Mouse (Mus musculus) adrenal gland, adult (tissue): ENCODE data around the gene Pbxip1.

Experiments
- DNase-seq, 2 experiments: peaks; one replicate each; pipeline ENCODE4 v3.0.0; 2022 to 2023; ENCODE audit warnings: low spot score in 1 of 2; ENCODE audit not compliant: inconsistent age in 2 of 2

Pbxip1 gene

DNA sequence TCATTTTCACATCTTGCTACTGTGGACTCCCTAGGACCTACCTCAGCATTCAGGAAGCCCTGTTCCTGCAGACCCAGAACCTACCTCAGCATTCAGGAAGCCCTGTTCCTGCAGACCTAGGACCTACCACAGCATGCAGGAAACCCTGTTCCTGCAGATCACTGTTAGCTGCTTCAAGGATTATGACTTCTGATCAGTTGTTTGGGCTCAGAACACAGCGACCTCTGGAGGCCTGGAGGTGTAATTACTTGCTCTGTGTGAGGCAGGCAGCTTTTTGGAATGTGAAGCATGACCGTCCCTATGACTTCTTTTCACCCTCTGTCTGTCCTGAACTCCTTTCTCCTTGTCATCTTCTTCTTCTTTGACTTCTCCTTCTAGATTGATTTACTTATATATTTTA lies 45.0 kb downstream of the Pbxip1 start:
- peak in 1 of 2 experiments; percentile 31 for DNase-seq

DNA sequence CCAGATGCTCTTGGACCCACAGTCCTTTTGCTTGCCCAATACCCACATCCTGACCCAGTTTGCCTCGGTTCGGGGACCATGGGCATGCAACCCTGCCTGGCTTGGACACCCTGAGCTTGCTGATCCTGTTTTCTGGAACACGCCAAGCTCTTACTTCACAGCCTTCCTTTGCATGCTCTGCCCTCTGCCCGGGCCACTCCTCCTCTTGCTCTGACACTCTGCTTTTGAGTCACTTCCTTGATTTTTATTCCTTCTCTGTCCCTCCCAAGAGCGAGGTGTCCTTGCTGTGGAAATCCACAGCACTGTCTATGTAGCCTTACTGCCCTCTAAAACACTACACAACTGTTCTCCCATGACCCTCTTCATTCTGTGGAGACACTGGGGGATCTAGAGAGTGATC lies 45.7 kb downstream of the Pbxip1 start:
- peak in 1 of 2 experiments; percentile 38 for DNase-seq

DNA sequence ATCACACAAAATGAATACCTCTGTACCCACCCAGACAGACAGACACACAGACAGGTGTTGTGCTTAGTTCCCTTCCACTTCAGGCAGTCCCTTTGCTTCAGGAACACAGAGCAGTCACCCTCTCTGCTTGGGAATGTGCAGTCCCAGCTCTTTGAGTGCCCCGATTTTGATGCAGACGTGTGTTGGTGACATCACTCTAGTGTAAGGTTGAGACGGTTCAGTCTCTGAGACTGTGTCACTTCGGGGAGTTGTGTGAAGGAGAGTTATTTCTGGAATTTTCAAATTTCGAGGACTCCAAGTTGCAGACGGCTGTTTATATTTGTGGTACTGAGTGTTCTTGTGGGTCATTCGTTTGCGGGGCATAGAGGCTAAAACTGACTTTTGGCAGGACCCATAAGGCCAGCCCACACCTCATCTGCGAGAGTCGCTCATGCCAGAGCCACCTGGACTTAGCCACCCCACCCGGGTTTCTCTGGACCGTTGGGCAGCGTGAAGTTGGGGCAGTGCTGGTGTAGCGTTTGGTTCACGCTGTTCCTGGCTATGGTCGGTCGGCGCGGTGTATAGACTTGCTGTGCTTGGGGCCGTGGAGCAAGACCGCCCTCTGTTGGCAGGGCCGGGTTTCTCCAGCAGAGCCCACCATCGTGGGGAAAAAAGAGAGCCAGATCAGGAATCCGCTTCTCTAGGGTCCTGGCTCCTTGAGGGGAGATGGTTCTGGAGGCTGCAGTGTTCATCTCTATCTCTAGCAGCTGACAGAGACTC lies 48.4 kb downstream of the Pbxip1 start:
- DNase-seq: peak; percentile 76 to 90

DNA sequence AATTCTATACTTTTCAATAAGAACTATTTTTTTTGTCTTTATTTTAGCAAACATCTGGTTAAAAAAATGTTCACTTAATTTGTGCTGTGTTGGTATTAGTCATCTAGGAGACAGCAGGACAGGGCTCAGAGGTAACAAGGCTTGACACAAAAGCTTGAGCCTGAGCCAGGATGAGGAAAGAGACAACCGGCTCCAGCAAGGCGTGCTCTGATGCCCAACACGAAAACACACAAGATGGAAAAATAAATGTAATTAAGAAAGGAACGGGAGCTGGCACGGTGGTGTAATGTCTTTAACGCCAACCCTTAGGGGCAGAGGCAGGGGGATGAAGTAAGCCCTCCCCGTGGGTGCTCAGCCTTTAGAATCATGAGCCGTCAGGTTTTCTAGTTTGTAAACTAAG lies 49.6 kb downstream of the Pbxip1 start:
- no peak for DNase-seq

DNA sequence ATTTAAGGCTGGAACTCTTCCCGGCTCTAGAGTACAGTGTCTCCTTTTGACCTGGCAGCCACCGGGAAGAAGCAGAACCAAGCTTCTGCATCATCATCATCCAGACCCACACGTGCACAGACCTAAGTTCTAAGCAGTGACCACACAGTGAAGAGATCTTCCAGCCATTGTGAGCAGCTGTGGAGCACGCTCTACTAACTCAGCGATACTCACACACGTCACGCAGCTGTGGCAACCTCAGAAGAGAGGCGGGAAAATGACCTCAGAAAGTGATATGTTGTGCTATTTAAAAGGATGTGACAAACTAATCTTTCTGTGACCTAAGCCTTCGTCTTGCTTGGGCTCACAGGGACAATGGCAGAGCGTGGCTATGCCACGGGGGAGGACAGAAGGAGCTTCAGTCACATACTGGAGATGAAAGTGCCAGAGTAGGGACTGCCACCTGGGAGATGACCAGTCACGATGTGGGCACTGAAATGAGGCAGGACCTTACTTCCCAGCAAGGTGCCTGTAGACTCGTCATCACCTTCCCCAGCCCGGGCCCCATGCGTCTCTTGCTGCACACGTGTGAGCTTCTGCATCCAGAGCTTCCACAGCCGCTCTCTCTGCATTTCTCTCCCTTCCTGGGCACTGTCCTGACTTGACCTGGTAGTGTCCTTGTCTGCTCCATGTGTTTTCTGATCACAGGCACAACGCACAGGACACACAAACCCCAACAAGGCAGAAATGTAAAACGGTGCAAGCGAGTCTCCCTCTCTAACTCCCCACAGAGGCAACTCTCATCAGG lies 50.6 kb downstream of the Pbxip1 start:
- no peak for DNase-seq

DNA sequence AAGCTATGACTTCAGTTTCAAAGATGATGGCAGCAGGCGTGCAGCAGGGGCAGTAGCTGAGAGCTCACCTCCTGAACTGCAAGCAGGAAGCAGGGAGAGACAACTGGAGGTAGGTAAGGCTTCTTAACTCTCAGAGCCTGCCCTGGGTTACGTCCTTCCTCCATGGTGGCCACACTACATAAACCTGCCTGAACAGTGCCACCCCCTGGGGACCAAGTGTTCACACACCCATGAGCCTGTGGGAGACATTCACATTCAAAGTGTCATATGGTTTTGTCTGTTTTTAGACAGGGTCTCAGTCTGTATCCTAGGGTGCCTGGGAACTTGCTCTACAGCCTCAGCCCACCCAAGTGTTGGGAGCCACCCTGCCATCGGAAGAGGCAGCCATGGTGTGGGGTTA lies 54.3 kb downstream of the Pbxip1 start:
- no peak for DNase-seq

DNA sequence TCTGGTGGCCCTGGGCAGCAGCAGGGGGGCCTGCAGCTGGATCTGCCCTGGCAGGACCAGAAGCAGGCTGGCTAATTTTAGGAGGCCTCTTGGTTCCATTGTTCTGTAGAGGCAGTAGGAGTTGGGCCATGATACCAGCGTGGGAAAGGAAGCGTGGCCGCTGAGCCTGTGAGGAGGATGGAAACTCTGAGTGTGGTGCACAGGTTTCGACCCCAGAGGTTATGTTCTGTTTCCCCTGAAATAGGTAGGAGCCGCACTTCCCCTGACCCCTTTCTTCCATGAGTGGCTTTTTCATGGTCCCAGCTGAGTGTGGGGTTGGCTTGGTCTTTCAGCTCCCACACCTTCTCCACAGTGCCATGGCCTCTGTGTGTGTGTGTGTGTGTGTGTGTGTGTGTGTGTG lies 55.1 kb downstream of the Pbxip1 start:
- DNase-seq: no peak

DNA sequence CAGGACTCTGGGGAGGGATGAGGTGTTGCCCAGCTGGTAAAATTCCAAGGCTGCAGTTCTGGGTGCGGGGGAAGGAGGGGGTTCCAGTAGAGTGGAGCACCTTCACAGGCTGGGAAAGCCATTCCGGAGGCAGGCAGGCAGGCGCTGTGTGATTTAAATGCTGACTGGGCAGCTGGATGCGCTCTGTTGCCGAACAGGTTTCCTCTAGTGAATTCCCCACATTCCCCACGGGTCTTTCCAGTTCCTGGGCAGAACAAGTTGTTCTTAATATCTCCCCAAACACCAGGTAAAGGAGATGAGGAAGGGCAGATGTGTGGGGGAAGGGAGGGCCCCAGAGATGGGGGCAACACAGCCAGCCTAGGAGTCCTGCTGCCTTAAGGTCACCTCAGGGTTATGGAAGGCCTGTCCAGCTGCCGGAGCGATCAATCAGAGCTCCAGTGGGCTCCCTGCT lies 56.2 kb downstream of the Pbxip1 start:
- DNase-seq: no peak

DNA sequence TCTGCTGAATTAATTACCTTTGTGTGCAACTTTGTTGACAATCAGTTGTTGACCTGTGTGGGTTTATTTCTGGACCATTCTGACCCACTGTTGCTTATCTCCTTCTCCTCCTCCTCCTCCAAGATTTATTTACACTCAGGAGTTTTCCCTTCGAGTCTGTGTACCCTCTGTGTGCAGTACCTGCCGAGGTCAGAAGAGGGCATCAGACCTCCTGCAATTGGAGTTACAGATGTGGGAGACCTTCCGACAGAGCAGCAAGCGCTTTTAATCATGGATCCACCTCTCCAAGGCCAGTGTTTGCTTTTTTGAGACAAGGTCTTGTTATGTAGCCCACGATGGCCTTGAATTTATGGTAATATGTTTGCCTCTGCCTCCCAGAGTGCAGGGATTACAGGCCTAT lies 58.1 kb downstream of the Pbxip1 start:
- no peak for DNase-seq

DNA sequence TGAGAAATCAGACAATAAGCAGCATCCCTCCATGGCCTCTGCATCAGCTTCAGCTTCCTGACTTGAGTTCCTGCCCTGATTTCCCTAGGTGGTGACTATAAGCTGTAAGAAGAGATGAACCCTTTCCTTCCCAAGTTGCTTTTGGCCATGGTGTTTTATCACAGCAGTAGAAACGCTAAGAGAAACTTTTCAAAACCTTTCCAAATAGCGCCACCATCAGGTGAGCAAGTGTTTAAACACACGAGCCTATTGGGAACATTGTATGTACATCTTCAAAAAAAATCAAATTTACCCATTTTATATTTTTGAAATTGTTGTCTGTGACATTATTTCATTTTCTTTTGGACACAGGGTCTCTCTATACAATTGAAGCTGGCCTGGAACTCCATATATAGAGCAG lies 59.9 kb downstream of the Pbxip1 start:
- DNase-seq: no peak

DNA sequence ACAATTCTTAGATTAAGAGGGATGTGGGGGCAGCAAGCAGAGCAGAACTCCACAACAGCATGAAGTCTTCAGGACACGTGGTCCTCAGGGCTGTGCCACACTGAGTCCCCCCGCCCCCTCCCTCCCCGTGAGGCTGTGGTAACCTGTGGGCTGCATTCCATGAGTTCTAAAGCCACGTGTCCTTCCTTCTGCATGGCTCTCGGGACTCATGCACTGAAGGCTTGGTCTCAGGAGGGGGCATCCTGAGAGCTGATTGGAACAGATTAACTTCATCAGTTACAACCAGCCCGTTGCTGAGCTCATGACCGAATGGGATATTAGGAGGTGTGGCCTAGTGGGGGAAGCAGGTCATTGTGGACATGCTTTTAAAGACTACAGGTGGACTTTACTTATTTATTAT lies 63.2 kb downstream of the Pbxip1 start:
- no peak for DNase-seq
